Mouse (Mus musculus) thymus, postnatal 0 days (tissue): Measurements from ENCODE around the gene Olfr980. TPM values are rescaled to one million over a fixed set of nuclear protein-coding genes. Genes with fewer than 3 reads are reported as not detected.
"Not testable (repeated sequence)": the region's sequence is repeated elsewhere in the genome, so short reads cannot be mapped to it uniquely, and the experiment has no call there.

ENCODE experiments used
- DNase-seq: peaks from one replicate; pipeline ENCODE4 v3.0.0-alpha.2; 2015; ENCODE audit warnings: low spot score
- polyA plus RNA-seq: library from polyadenylated mRNA; unstranded; fragments of >200 nt; fragmentation: Nextera tagmentation; extraction: Ambion mirVana; gene quantifications from 2 replicates; pipeline ENCODE4 v1.2.1, GENCODE M21; 2015

Gene Olfr980
- polyA plus RNA-seq = not detected in 2 replicates

- no peak for DNase-seq
Observed at GRCm38 (mm10) chr9:40009482-40009881, at the start of gene Olfr980. TSS of gene Olfr980 (minus strand) at chr9:40009582.

- no peak for DNase-seq
Observed at GRCm38 (mm10) chr9:40050138-40050537, 40.8 kb upstream of the Olfr980 start.

- DNase-seq = no peak
Observed at GRCm38 (mm10) chr9:40021164-40021563, 11.8 kb upstream of the Olfr980 start, which contains the start of gene Olfr981. TSS of gene Olfr981 (plus strand) at chr9:40021464.

GRCm38 (mm10) chr9:40003365-40003764, 6.0 kb downstream of the Olfr980 start, which contains the start of gene Olfr979:
TSS of gene Olfr979 (minus strand) at chr9:40003465.
- no peak for DNase-seq

- DNase-seq = no peak
Observed at GRCm38 (mm10) chr9:39991813-39992212, 17.6 kb downstream of the Olfr980 start, which contains the start of gene Olfr978. TSS of gene Olfr978 (plus strand) at chr9:39992113.

- not testable (repeated sequence) for DNase-seq
Observed at GRCm38 (mm10) chr9:39976581-39977145, 32.7 kb downstream of the Olfr980 start.

- not testable (repeated sequence) for DNase-seq
Observed at GRCm38 (mm10) chr9:39961033-39961432, 48.3 kb downstream of the Olfr980 start, which contains the start of gene Olfr976. TSS of gene Olfr976 (minus strand) at chr9:39961133.

Other genes starting within 250 kb of the Olfr980 start
- gene Olfr968, start 226.3 kb downstream of the Olfr980 start, polyA plus RNA-seq = not detected in 2 replicates
- not detected in 2 replicates for gene Olfr969, start 218.6 kb downstream of the Olfr980 start, polyA plus RNA-seq
- gene Olfr970, start 200.7 kb downstream of the Olfr980 start, polyA plus RNA-seq = not detected in 2 replicates
- gene Olfr971, start 172.7 kb downstream of the Olfr980 start, polyA plus RNA-seq = not detected in 2 replicates
- gene Olfr972, start 143.2 kb downstream of the Olfr980 start, polyA plus RNA-seq = not detected in 2 replicates
- not detected in 2 replicates for gene Olfr229, start 102.2 kb downstream of the Olfr980 start, polyA plus RNA-seq
- not detected in 2 replicates for gene Olfr974, start 72.1 kb downstream of the Olfr980 start, polyA plus RNA-seq
- not detected in 2 replicates for gene Olfr975, start 57.5 kb downstream of the Olfr980 start, polyA plus RNA-seq
- not detected in 2 replicates for gene Olfr976, start 48.4 kb downstream of the Olfr980 start, polyA plus RNA-seq
- gene Olfr978, start 17.5 kb downstream of the Olfr980 start, polyA plus RNA-seq = not detected in 2 replicates
- not detected in 2 replicates for gene Olfr979, start 6.1 kb downstream of the Olfr980 start, polyA plus RNA-seq
- gene Olfr981, start 11.9 kb upstream of the Olfr980 start, polyA plus RNA-seq = not detected in 2 replicates
- not detected in 2 replicates for gene Olfr982, start 64.2 kb upstream of the Olfr980 start, polyA plus RNA-seq
- gene Olfr983, start 84.0 kb upstream of the Olfr980 start, polyA plus RNA-seq = not detected in 2 replicates
- gene Olfr984, start 104.6 kb upstream of the Olfr980 start, polyA plus RNA-seq = not detected in 2 replicates
- not detected in 2 replicates for gene Olfr985, start 120.6 kb upstream of the Olfr980 start, polyA plus RNA-seq
- not detected in 2 replicates for gene Tmem225, start 138.5 kb upstream of the Olfr980 start, polyA plus RNA-seq
- gene Olfr986, start 171.3 kb upstream of the Olfr980 start, polyA plus RNA-seq = not detected in 2 replicates
- 1.3 and 1.6 TPM in 2 replicates for gene Zfp202, start 182.7 kb upstream of the Olfr980 start, polyA plus RNA-seq